Mouse (Mus musculus): ENCODE data around the gene Fcgr1. TPM values are rescaled to one million over a fixed set of nuclear protein-coding genes. Genes with fewer than 3 reads are reported as not detected.
"Not testable (repeated sequence)": the region's sequence is repeated elsewhere in the genome, so short reads cannot be mapped to it uniquely, and the experiment has no call there.

Gene Fcgr1
- polyA plus RNA-seq, 1 experiment: 3.6 TPM

GRCm38 (mm10) chr3:96334175-96335162, 40.7 kb upstream of the Fcgr1 start:
- Histone ChIP-seq H3K4me3 (ENCODE audit: insufficient read depth, low read length) (no peak overlapping the region), H3K4me1 (ENCODE audit: control insufficient read depth, insufficient read depth, low read length) (no peaks in the 10 kb centered on the region), H3K27ac (ENCODE audit: insufficient read depth, low read length) (no peak overlapping the region)
- no peak for TF ChIP-seq POLR2A (IDR thresholded peaks at IDR 0.05; ENCODE audit: extremely low read depth, insufficient read depth, low read length)
- TF ChIP-seq CTCF (IDR thresholded peaks at IDR 0.05; ENCODE audit: extremely low read depth, insufficient read depth, low read length): no peak

- no peaks in the 10 kb centered on the region for H3K4me1 ChIP-seq (ENCODE audit: control insufficient read depth, insufficient read depth, low read length)
- TF ChIP-seq CTCF (IDR thresholded peaks at IDR 0.05; ENCODE audit: extremely low read depth, insufficient read depth, low read length): no peak
- no peak for TF ChIP-seq POLR2A (IDR thresholded peaks at IDR 0.05; ENCODE audit: extremely low read depth, insufficient read depth, low read length)
- no peak overlapping the region for H3K27ac ChIP-seq (ENCODE audit: insufficient read depth, low read length)
- H3K4me3 ChIP-seq (ENCODE audit: insufficient read depth, low read length): no peak overlapping the region
Measured at GRCm38 (mm10) chr3:96333396-96334174, 39.8 kb upstream of the Fcgr1 start.

GRCm38 (mm10) chr3:96332631-96333395, 39.0 kb upstream of the Fcgr1 start:
- TF ChIP-seq CTCF (IDR thresholded peaks at IDR 0.05; ENCODE audit: extremely low read depth, insufficient read depth, low read length) (no peak), POLR2A (IDR thresholded peaks at IDR 0.05; ENCODE audit: extremely low read depth, insufficient read depth, low read length) (no peak)
- Histone ChIP-seq H3K27ac (ENCODE audit: insufficient read depth, low read length) (no peak overlapping the region), H3K4me3 (ENCODE audit: insufficient read depth, low read length) (no peak overlapping the region), H3K4me1 (ENCODE audit: control insufficient read depth, insufficient read depth, low read length) (no peaks in the 10 kb centered on the region)

- H3K4me1 ChIP-seq (ENCODE audit: control insufficient read depth, insufficient read depth, low read length): no peaks in the 10 kb centered on the region
- no peak overlapping the region for H3K27ac ChIP-seq (ENCODE audit: insufficient read depth, low read length)
- TF ChIP-seq POLR2A (IDR thresholded peaks at IDR 0.05; ENCODE audit: extremely low read depth, insufficient read depth, low read length): no peak
- no peak for TF ChIP-seq CTCF (IDR thresholded peaks at IDR 0.05; ENCODE audit: extremely low read depth, insufficient read depth, low read length)
- no peak overlapping the region for H3K4me3 ChIP-seq (ENCODE audit: insufficient read depth, low read length)
Measured at GRCm38 (mm10) chr3:96332000-96332399, 38.2 kb upstream of the Fcgr1 start.

GRCm38 (mm10) chr3:96331438-96331837, 37.7 kb upstream of the Fcgr1 start:
- H3K27ac ChIP-seq (ENCODE audit: insufficient read depth, low read length): no peak overlapping the region
- H3K4me3 ChIP-seq (ENCODE audit: insufficient read depth, low read length): no peak overlapping the region
- no peaks in the 10 kb centered on the region for H3K4me1 ChIP-seq (ENCODE audit: control insufficient read depth, insufficient read depth, low read length)
- no peak for TF ChIP-seq CTCF (IDR thresholded peaks at IDR 0.05; ENCODE audit: extremely low read depth, insufficient read depth, low read length)
- TF ChIP-seq POLR2A (IDR thresholded peaks at IDR 0.05; ENCODE audit: extremely low read depth, insufficient read depth, low read length): no peak

GRCm38 (mm10) chr3:96330603-96331002, 36.8 kb upstream of the Fcgr1 start:
- H3K4me3 ChIP-seq (ENCODE audit: insufficient read depth, low read length): no peak overlapping the region
- TF ChIP-seq POLR2A (IDR thresholded peaks at IDR 0.05; ENCODE audit: extremely low read depth, insufficient read depth, low read length): no peak
- no peak for TF ChIP-seq CTCF (IDR thresholded peaks at IDR 0.05; ENCODE audit: extremely low read depth, insufficient read depth, low read length)
- H3K27ac ChIP-seq (ENCODE audit: insufficient read depth, low read length): no peak overlapping the region
- H3K4me1 ChIP-seq (ENCODE audit: control insufficient read depth, insufficient read depth, low read length): no peaks in the 10 kb centered on the region

- TF ChIP-seq POLR2A (IDR thresholded peaks at IDR 0.05; ENCODE audit: extremely low read depth, insufficient read depth, low read length) (no peak), CTCF (IDR thresholded peaks at IDR 0.05; ENCODE audit: extremely low read depth, insufficient read depth, low read length) (no peak)
- Histone ChIP-seq H3K4me1 (ENCODE audit: control insufficient read depth, insufficient read depth, low read length) (no peaks in the 10 kb centered on the region), H3K27ac (ENCODE audit: insufficient read depth, low read length) (no peak overlapping the region), H3K4me3 (ENCODE audit: insufficient read depth, low read length) (no peak overlapping the region)
Measured at GRCm38 (mm10) chr3:96330181-96330580, 36.4 kb upstream of the Fcgr1 start.

GRCm38 (mm10) chr3:96328730-96329387, 35.1 kb upstream of the Fcgr1 start:
- Histone ChIP-seq H3K27ac (ENCODE audit: insufficient read depth, low read length) (no peak overlapping the region), H3K4me3 (ENCODE audit: insufficient read depth, low read length) (no peak overlapping the region), H3K4me1 (ENCODE audit: control insufficient read depth, insufficient read depth, low read length) (no peaks in the 10 kb centered on the region)
- TF ChIP-seq POLR2A (IDR thresholded peaks at IDR 0.05; ENCODE audit: extremely low read depth, insufficient read depth, low read length) (no peak), CTCF (IDR thresholded peaks at IDR 0.05; ENCODE audit: extremely low read depth, insufficient read depth, low read length) (no peak)

- H3K4me3 ChIP-seq (ENCODE audit: insufficient read depth, low read length); H3K27ac ChIP-seq (ENCODE audit: insufficient read depth, low read length): not testable (repeated sequence)
Measured at GRCm38 (mm10) chr3:96328060-96328729, 34.4 kb upstream of the Fcgr1 start.

More at GRCm38 (mm10) chr3:96328060-96328729, 34.4 kb upstream of the Fcgr1 start:
- not testable (repeated sequence) for H3K4me1 ChIP-seq (ENCODE audit: control insufficient read depth, insufficient read depth, low read length)
